Mouse (Mus musculus) frontal cortex, postnatal 14 days (tissue): ENCODE results near the gene Mpped2.

Experiments used
- DNase-seq, 2 experiments: peaks; one replicate each; pipeline ENCODE4 v3.0.0; 2022; ENCODE audit warnings: low spot score in 2 of 2

Gene Mpped2

GRCm38 (mm10) chr2:106855623-106856350, 162.7 kb downstream of the Mpped2 start:
- DNase-seq: no peak

GRCm38 (mm10) chr2:106856361-106856961, 163.4 kb downstream of the Mpped2 start:
- no peak for DNase-seq

GRCm38 (mm10) chr2:106857258-106857657, 164.2 kb downstream of the Mpped2 start:
- no peak for DNase-seq

GRCm38 (mm10) chr2:106857711-106858110, 164.6 kb downstream of the Mpped2 start:
- no peak for DNase-seq

GRCm38 (mm10) chr2:106860856-106861679, 168.0 kb downstream of the Mpped2 start:
- no peak for DNase-seq

- no peak for DNase-seq
These were observed 170.1 kb downstream of the Mpped2 start for GRCm38 (mm10) chr2:106863050-106863653.

GRCm38 (mm10) chr2:106865148-106865786, 172.2 kb downstream of the Mpped2 start:
- no peak for DNase-seq

GRCm38 (mm10) chr2:106866303-106866702, 173.2 kb downstream of the Mpped2 start:
- no peak for DNase-seq

GRCm38 (mm10) chr2:106870886-106871285, 177.8 kb downstream of the Mpped2 start:
- no peak for DNase-seq

- DNase-seq: no peak
These were observed 180.1 kb downstream of the Mpped2 start for GRCm38 (mm10) chr2:106873166-106873565.

- no peak for DNase-seq
These were observed 190.3 kb downstream of the Mpped2 start for GRCm38 (mm10) chr2:106883390-106883789.

GRCm38 (mm10) chr2:106888174-106888573, 195.1 kb downstream of the Mpped2 start:
- no peak for DNase-seq

GRCm38 (mm10) chr2:106889297-106890000, 196.4 kb downstream of the Mpped2 start:
- DNase-seq: no peak

GRCm38 (mm10) chr2:106893376-106893775, 200.3 kb downstream of the Mpped2 start:
- no peak for DNase-seq

- no peak for DNase-seq
These were observed 202.4 kb downstream of the Mpped2 start for GRCm38 (mm10) chr2:106895326-106896023.

- no peak for DNase-seq
These were observed 202.9 kb downstream of the Mpped2 start for GRCm38 (mm10) chr2:106896024-106896384.

- DNase-seq: no peak
These were observed 218.9 kb downstream of the Mpped2 start for GRCm38 (mm10) chr2:106911951-106912480.
